Mouse (Mus musculus): ENCODE results near the gene Mgst2. TPM values are rescaled to one million over a fixed set of nuclear protein-coding genes. Genes with fewer than 3 reads are reported as not detected.

Gene Mgst2
- 0.56 and 1.1 TPM in 2 replicates for polyA plus RNA-seq (2015; fragmentation: Nextera tagmentation; extraction: Ambion mirVana)

GRCm38 (mm10) chr3:51660060-51660459 is at the start of gene Mgst2:
TSS of gene Mgst2 (plus strand) at chr3:51660360.

Other genes with a start within 250 kb of the Mgst2 start
- 26.5 and 29.1 TPM in 2 replicates for gene Naa15, start 245.2 kb upstream of the Mgst2 start, polyA plus RNA-seq (2015; fragmentation: Nextera tagmentation; extraction: Ambion mirVana)
- 27.4 and 28.9 TPM in 2 replicates for gene Rab33b, start 176.4 kb upstream of the Mgst2 start, polyA plus RNA-seq (2015; fragmentation: Nextera tagmentation; extraction: Ambion mirVana)
- 2.1 and 2.8 TPM in 2 replicates for gene Setd7, start 99.5 kb upstream of the Mgst2 start, polyA plus RNA-seq (2015; fragmentation: Nextera tagmentation; extraction: Ambion mirVana)